Mouse (Mus musculus) liver, embryonic 14.5 days (tissue): ENCODE results near the gene Cfap36.

Experiments used
- CTCF ChIP-seq: IDR thresholded peaks from 2 replicates; pipeline ENCODE4 v1.5.1; 2016; ENCODE audit warnings: antibody characterized with exemption, low read depth, control low read depth
- EP300 ChIP-seq: IDR thresholded peaks from 2 replicates; pipeline ENCODE4 v1.6.1; 2016; ENCODE audit warnings: antibody characterized with exemption, low read depth

- TF ChIP-seq CTCF (no peak), EP300 (no peak)
Measured at GRCm38 (mm10) chr11:29239353-29239752, 7.9 kb downstream of the Cfap36 start.
